13 mouse cellular contexts compared by ENCODE assay signal in genomic region chr10:67057696-67058095, GRCm38 (mm10). TPM values are rescaled to one million over a fixed set of nuclear protein-coding genes. Genes with fewer than 3 reads are reported as not detected.
DNase-seq lines count a peak whose midpoint lies in the region; ATAC-seq and TF ChIP-seq lines count a peak whose summit lies in the region.
"Had no signal": no experiment of that assay in that cellular context is flagged by ENCODE, and none has a peak within 500 bp of the region (broad histone marks: within the 10 kb centered on the region; RNA-seq: fewer than 3 reads in every experiment).

No protein-coding gene starts in this region.

- H3K9me3 ChIP-seq in forebrain, postnatal 0 days (ENCODE audit: low read length) = no peaks in the 10 kb centered on the region
- H3K9me3 ChIP-seq in forebrain, embryonic 10.5 days = no peaks in the 10 kb centered on the region
- no peaks in the 10 kb centered on the region for H3K9me3 ChIP-seq in intestine, embryonic 14.5 days (ENCODE audit: control insufficient read depth, low read length)
- no peaks in the 10 kb centered on the region for H3K9me3 ChIP-seq in intestine, embryonic 15.5 days
- no peaks in the 10 kb centered on the region for H3K9me3 ChIP-seq in neural tube, embryonic 13.5 days
- H3K9me3 ChIP-seq in stomach, postnatal 0 days (ENCODE audit: control insufficient read depth, low read length) = no peaks in the 10 kb centered on the region
- H3K9me3 ChIP-seq: forebrain, embryonic 12.5 days; limb, embryonic 12.5 days had no signal

- no peak for ATAC-seq in forebrain, postnatal 0 days
- peak; percentile 44; the same call in 1 of the 2 replicates for ATAC-seq in intestine, embryonic 14.5 days (replicated peaks; ENCODE audit: low FRiP score, low TSS enrichment, low read depth)
- ATAC-seq in intestine, embryonic 15.5 days = no peak
- no peak for ATAC-seq in neural tube, embryonic 13.5 days (ENCODE audit: low read depth)
- no peak for ATAC-seq in stomach, postnatal 0 days (ENCODE audit: low FRiP score, low TSS enrichment)
- ATAC-seq: CD4-positive, CD25-positive, alpha-beta regulatory T cell, adult 4 months; intestine, postnatal 0 days had no signal

- H3K4me1 ChIP-seq in forebrain, postnatal 0 days (ENCODE audit: insufficient read depth) = peaks cover 14% of the 10 kb centered on the region
- peaks cover 32% of the 10 kb centered on the region for H3K4me1 ChIP-seq in forebrain, embryonic 10.5 days
- H3K4me1 ChIP-seq in intestine, embryonic 14.5 days (replicated peaks; ENCODE audit: control insufficient read depth, insufficient read depth, low read length) = peaks cover 23% of the 10 kb centered on the region
- peaks cover 20% of the 10 kb centered on the region; the same call in 1 of the 2 replicates for H3K4me1 ChIP-seq in intestine, embryonic 15.5 days (replicated peaks)
- peaks cover 71% of the 10 kb centered on the region for H3K4me1 ChIP-seq in neural tube, embryonic 13.5 days (replicated peaks)
- H3K4me1 ChIP-seq in stomach, postnatal 0 days (replicated peaks; ENCODE audit: control insufficient read depth, insufficient read depth) = peaks cover 9% of the 10 kb centered on the region; the same call in 1 of the 2 replicates

- no peak overlapping the region for H3K9ac ChIP-seq in forebrain, postnatal 0 days
- no peak overlapping the region for H3K9ac ChIP-seq in intestine, embryonic 14.5 days (ENCODE audit: low read length)
- no peak overlapping the region for H3K9ac ChIP-seq in intestine, embryonic 15.5 days
- H3K9ac ChIP-seq in neural tube, embryonic 13.5 days = no peak overlapping the region
- no peak overlapping the region for H3K9ac ChIP-seq in stomach, postnatal 0 days (ENCODE audit: low read length)
- H3K9ac ChIP-seq: forebrain, embryonic 12.5 days; limb, embryonic 12.5 days had no signal

- no peak overlapping the region for H3K4me3 ChIP-seq in forebrain, postnatal 0 days (ENCODE audit: low read depth, low read length)
- H3K4me3 ChIP-seq in forebrain, embryonic 10.5 days = no peak overlapping the region
- no peak overlapping the region for H3K4me3 ChIP-seq in intestine, embryonic 14.5 days (ENCODE audit: low read depth, low read length)
- no peak overlapping the region for H3K4me3 ChIP-seq in intestine, embryonic 15.5 days (replicated peaks)
- H3K4me3 ChIP-seq in neural tube, embryonic 13.5 days = no peak overlapping the region
- no peak overlapping the region for H3K4me3 ChIP-seq in stomach, postnatal 0 days (ENCODE audit: low read depth, low read length)
- H3K4me3 ChIP-seq: forebrain, embryonic 12.5 days; limb, embryonic 12.5 days had no signal

- no peaks in the 10 kb centered on the region for H3K27me3 ChIP-seq in forebrain, postnatal 0 days (ENCODE audit: insufficient read depth, low read length)
- no peaks in the 10 kb centered on the region for H3K27me3 ChIP-seq in forebrain, embryonic 10.5 days (ENCODE audit: poor library complexity, severe bottlenecking)
- H3K27me3 ChIP-seq in intestine, embryonic 14.5 days (replicated peaks; ENCODE audit: control insufficient read depth, insufficient read depth, low read length) = no peaks in the 10 kb centered on the region
- no peaks in the 10 kb centered on the region for H3K27me3 ChIP-seq in intestine, embryonic 15.5 days (replicated peaks)
- no peaks in the 10 kb centered on the region for H3K27me3 ChIP-seq in neural tube, embryonic 13.5 days
- no peaks in the 10 kb centered on the region for H3K27me3 ChIP-seq in stomach, postnatal 0 days (ENCODE audit: control insufficient read depth, insufficient read depth, low read length)
- H3K27me3 ChIP-seq: forebrain, embryonic 12.5 days; limb, embryonic 12.5 days had no signal

- TF ChIP-seq CTCF in forebrain, postnatal 0 days (IDR thresholded peaks at IDR 0.05; ENCODE audit: low read depth) = no peak
- TF ChIP-seq CTCF in stomach, postnatal 0 days (IDR thresholded peaks at IDR 0.05; ENCODE audit: low read depth) = no peak

- H3K4me2 ChIP-seq in forebrain, postnatal 0 days (ENCODE audit: low read depth) = no peak overlapping the region
- H3K4me2 ChIP-seq in intestine, embryonic 14.5 days (ENCODE audit: low read length) = no peak overlapping the region
- no peak overlapping the region for H3K4me2 ChIP-seq in intestine, embryonic 15.5 days (replicated peaks)
- no peak overlapping the region for H3K4me2 ChIP-seq in neural tube, embryonic 13.5 days
- H3K4me2 ChIP-seq in stomach, postnatal 0 days (replicated peaks; ENCODE audit: low read depth) = no peak overlapping the region
- H3K4me2 ChIP-seq: forebrain, embryonic 12.5 days; limb, embryonic 12.5 days had no signal

- H3K27ac ChIP-seq in forebrain, postnatal 0 days (ENCODE audit: low read depth, low read length) = peak overlapping the region; percentile 42
- no peak overlapping the region for H3K27ac ChIP-seq in forebrain, embryonic 10.5 days
- H3K27ac ChIP-seq in intestine, embryonic 14.5 days (ENCODE audit: low read depth) = no peak overlapping the region
- H3K27ac ChIP-seq in intestine, embryonic 15.5 days = no peak overlapping the region
- peak overlapping the region; percentile 78; the same call in 1 of the 2 replicates for H3K27ac ChIP-seq in neural tube, embryonic 13.5 days (replicated peaks)
- H3K27ac ChIP-seq in stomach, postnatal 0 days (replicated peaks) = peak overlapping the region; percentile 76
- H3K27ac ChIP-seq: forebrain, embryonic 12.5 days; limb, embryonic 12.5 days had no signal

- TF ChIP-seq EP300 in stomach, postnatal 0 days (optimal IDR thresholded peaks at IDR 0.05) = no peak

- no peak for DNase-seq in forebrain, postnatal 0 days
- no peak for DNase-seq in forebrain, embryonic 10.5 days (ENCODE audit: extremely low spot score, low spot score)
- no peak for DNase-seq in intestine, embryonic 14.5 days (ENCODE audit: low spot score)
- DNase-seq in neural tube, embryonic 10.5 days (ENCODE audit: extremely low spot score, low spot score) = no peak
- DNase-seq in stomach, postnatal 0 days (ENCODE audit: low spot score) = no peak
- no peak for DNase-seq in layer of hippocampus, postnatal 36 days
- DNase-seq: embryo, embryonic 11 days had no signal

- no peaks in the 10 kb centered on the region for H3K36me3 ChIP-seq in forebrain, postnatal 0 days (ENCODE audit: insufficient read depth)
- H3K36me3 ChIP-seq in forebrain, embryonic 10.5 days (replicated peaks) = peaks cover 14% of the 10 kb centered on the region
- no peaks in the 10 kb centered on the region for H3K36me3 ChIP-seq in intestine, embryonic 14.5 days (ENCODE audit: control insufficient read depth, insufficient read depth, low read length)
- H3K36me3 ChIP-seq in intestine, embryonic 15.5 days = no peaks in the 10 kb centered on the region
- H3K36me3 ChIP-seq in neural tube, embryonic 13.5 days = no peaks in the 10 kb centered on the region
- H3K36me3 ChIP-seq in stomach, postnatal 0 days (ENCODE audit: control insufficient read depth, insufficient read depth, low read length) = no peaks in the 10 kb centered on the region
- H3K36me3 ChIP-seq: forebrain, embryonic 12.5 days; limb, embryonic 12.5 days had no signal

- 77% methylated on average over 6 of the region's 6 CpGs for WGBS in forebrain, postnatal 0 days
- 94% methylated on average over 6 of the region's 6 CpGs for WGBS in forebrain, embryonic 10.5 days
- 97% methylated on average over 6 of the region's 6 CpGs for WGBS in intestine, embryonic 14.5 days
- 92% methylated on average over 6 of the region's 6 CpGs for WGBS in intestine, embryonic 15.5 days
- WGBS in neural tube, embryonic 13.5 days = 94% methylated on average over 6 of the region's 6 CpGs
- 83% methylated on average over 6 of the region's 6 CpGs for WGBS in stomach, postnatal 0 days

RNA-seq across cellular contexts. Expression of gene Jmjd1c, which starts 38.2 kb away (rescaled TPM):
- 67.1 and 76.8 TPM in 2 replicates for total RNA-seq in forebrain, postnatal 0 days (2014; rRNA removed)
- 29.6 and 44.4 TPM in 2 replicates for polyA plus RNA-seq in forebrain, postnatal 0 days (2015; fragmentation: Nextera tagmentation; extraction: Ambion mirVana)
- polyA plus RNA-seq in forebrain, embryonic 10.5 days (2016; fragmentation: Nextera tagmentation; extraction: Ambion mirVana) = 29.7 and 30.6 TPM in 2 replicates
- polyA plus RNA-seq in intestine, embryonic 14.5 days (2014; fragmentation: Nextera tagmentation; extraction: Ambion mirVana) = 43.6 and 47.5 TPM in 2 replicates
- polyA plus RNA-seq in intestine, embryonic 15.5 days (2015; fragmentation: Nextera tagmentation; extraction: Ambion mirVana) = 33.5 and 36.2 TPM in 2 replicates
- polyA plus RNA-seq in neural tube, embryonic 13.5 days (2015; fragmentation: Nextera tagmentation; extraction: Ambion mirVana) = 51.4 and 52.4 TPM in 2 replicates
- polyA plus RNA-seq in stomach, postnatal 0 days (2015; fragmentation: Nextera tagmentation; extraction: Ambion mirVana) = 28.8 and 30.7 TPM in 2 replicates
- 100 to 1,000 TPM; 103 to 110 TPM for total RNA-seq in layer of hippocampus, postnatal 36 days (2021)

RNA-seq across cellular contexts. Expression of gene Reep3, which starts 39.0 kb away (rescaled TPM):
- 21.7 and 30.8 TPM in 2 replicates for total RNA-seq in forebrain, postnatal 0 days (2014; rRNA removed)
- polyA plus RNA-seq in forebrain, postnatal 0 days (2015; fragmentation: Nextera tagmentation; extraction: Ambion mirVana) = 18.8 and 23.7 TPM in 2 replicates
- 30.9 and 32.7 TPM in 2 replicates for polyA plus RNA-seq in forebrain, embryonic 10.5 days (2016; fragmentation: Nextera tagmentation; extraction: Ambion mirVana)
- polyA plus RNA-seq in intestine, embryonic 14.5 days (2014; fragmentation: Nextera tagmentation; extraction: Ambion mirVana) = 35.7 and 38.2 TPM in 2 replicates
- 38.6 and 41.5 TPM in 2 replicates for polyA plus RNA-seq in intestine, embryonic 15.5 days (2015; fragmentation: Nextera tagmentation; extraction: Ambion mirVana)
- polyA plus RNA-seq in neural tube, embryonic 13.5 days (2015; fragmentation: Nextera tagmentation; extraction: Ambion mirVana) = 54.6 and 61.1 TPM in 2 replicates
- polyA plus RNA-seq in stomach, postnatal 0 days (2015; fragmentation: Nextera tagmentation; extraction: Ambion mirVana) = 38.2 and 38.6 TPM in 2 replicates
- total RNA-seq in layer of hippocampus, postnatal 36 days (2021) = 10 to 100 TPM; 20.2 to 24.1 TPM

Comparison
In these comparisons a context has a peak if more than half of its experiments do, and no peak if none do; other contexts are left out.
1. H3K27ac ChIP-seq: peak in forebrain, postnatal 0 days (single experiment), neural tube, embryonic 13.5 days (single experiment) and stomach, postnatal 0 days (single experiment); none in forebrain, embryonic 10.5 days (single experiment), intestine, embryonic 14.5 days (single experiment) and intestine, embryonic 15.5 days (single experiment).